Mouse (Mus musculus) embryonic facial prominence, embryonic 11.5 days (tissue): ENCODE data around the gene Scrn3. TPM values are rescaled to one million over a fixed set of nuclear protein-coding genes. Genes with fewer than 3 reads are reported as not detected.

Source experiments
- ATAC-seq: fragments of 200-750 bp; cut with Nextera tagmentation; replicated peaks from 2 replicates; pipeline ENCODE4 v1.8.0; 2017; ENCODE audit warnings: low read depth; ENCODE audit not compliant: insufficient number of reproducible peaks, low FRiP score, low TSS enrichment
- DNase-seq: peaks from one replicate; pipeline ENCODE4 v3.0.0-alpha.2; 2015; ENCODE audit warnings: low spot score
- H3K27ac ChIP-seq: fragments of 300-500 bp; sonication (generic); replicated peaks from 2 replicates; pipeline ENCODE4 v1.5.1; 2014; ENCODE audit warnings: mild to moderate bottlenecking, low read depth, low read length, control low read depth
- H3K27me3 ChIP-seq: fragments of 300-500 bp; sonication (generic); 2 replicates; pipeline ENCODE4 v1.6.1; 2014; ENCODE audit warnings: mild to moderate bottlenecking, low read length, moderate library complexity, mixed read lengths; ENCODE audit not compliant: control insufficient read depth, insufficient read depth
- H3K36me3 ChIP-seq: fragments of 300-500 bp; sonication (generic); replicated peaks from 2 replicates; pipeline ENCODE4 v1.6.1; 2014; ENCODE audit warnings: low read depth, mild to moderate bottlenecking, low read length, moderate library complexity, mixed read lengths; ENCODE audit not compliant: control insufficient read depth, insufficient read depth
- H3K4me1 ChIP-seq: fragments of 300-500 bp; sonication (generic); 2 replicates; pipeline ENCODE4 v1.6.1; 2014; ENCODE audit warnings: low read length, mixed read lengths; ENCODE audit not compliant: control insufficient read depth, insufficient read depth
- H3K4me2 ChIP-seq: fragments of 300-500 bp; sonication (generic); 2 replicates; pipeline ENCODE4 v1.6.1; 2014; ENCODE audit warnings: low read depth, mild to moderate bottlenecking, control low read depth, low read length, moderate library complexity
- H3K4me3 ChIP-seq: fragments of 300-500 bp; sonication (generic); 2 replicates; pipeline ENCODE4 v1.5.1; 2014; ENCODE audit warnings: low read depth, low read length, control low read depth
- H3K9ac ChIP-seq: fragments of 300-500 bp; sonication (generic); replicated peaks from 2 replicates; pipeline ENCODE4 v1.6.1; 2014; ENCODE audit warnings: mild to moderate bottlenecking, control low read depth, low read length
- H3K9me3 ChIP-seq: fragments of 300-500 bp; sonication (generic); replicated peaks from 2 replicates; pipeline ENCODE4 v1.6.1; 2016; ENCODE audit warnings: mild to moderate bottlenecking, low read length, inconsistent platforms, mixed read lengths; ENCODE audit not compliant: control insufficient read depth
- WGBS: fragments of 180-500 bp; shearing (Covaris S2); extraction: QIAGEN DNeasy Blood & Tissue Kit; methylation state at CpG from one replicate; pipeline ENCODE4 v1.1.7; 2014; 5-methylcytosine and 5-hydroxymethylcytosine counted together
- polyA plus RNA-seq: library from polyadenylated mRNA; unstranded; fragments of >200 nt; fragmentation: Nextera tagmentation; extraction: Ambion mirVana; gene quantifications from 2 replicates; pipeline ENCODE4 v1.2.1, GENCODE M21; 2014

The Scrn3 gene
- polyA plus RNA-seq = 14.5 and 14.7 TPM in 2 replicates

DNA sequence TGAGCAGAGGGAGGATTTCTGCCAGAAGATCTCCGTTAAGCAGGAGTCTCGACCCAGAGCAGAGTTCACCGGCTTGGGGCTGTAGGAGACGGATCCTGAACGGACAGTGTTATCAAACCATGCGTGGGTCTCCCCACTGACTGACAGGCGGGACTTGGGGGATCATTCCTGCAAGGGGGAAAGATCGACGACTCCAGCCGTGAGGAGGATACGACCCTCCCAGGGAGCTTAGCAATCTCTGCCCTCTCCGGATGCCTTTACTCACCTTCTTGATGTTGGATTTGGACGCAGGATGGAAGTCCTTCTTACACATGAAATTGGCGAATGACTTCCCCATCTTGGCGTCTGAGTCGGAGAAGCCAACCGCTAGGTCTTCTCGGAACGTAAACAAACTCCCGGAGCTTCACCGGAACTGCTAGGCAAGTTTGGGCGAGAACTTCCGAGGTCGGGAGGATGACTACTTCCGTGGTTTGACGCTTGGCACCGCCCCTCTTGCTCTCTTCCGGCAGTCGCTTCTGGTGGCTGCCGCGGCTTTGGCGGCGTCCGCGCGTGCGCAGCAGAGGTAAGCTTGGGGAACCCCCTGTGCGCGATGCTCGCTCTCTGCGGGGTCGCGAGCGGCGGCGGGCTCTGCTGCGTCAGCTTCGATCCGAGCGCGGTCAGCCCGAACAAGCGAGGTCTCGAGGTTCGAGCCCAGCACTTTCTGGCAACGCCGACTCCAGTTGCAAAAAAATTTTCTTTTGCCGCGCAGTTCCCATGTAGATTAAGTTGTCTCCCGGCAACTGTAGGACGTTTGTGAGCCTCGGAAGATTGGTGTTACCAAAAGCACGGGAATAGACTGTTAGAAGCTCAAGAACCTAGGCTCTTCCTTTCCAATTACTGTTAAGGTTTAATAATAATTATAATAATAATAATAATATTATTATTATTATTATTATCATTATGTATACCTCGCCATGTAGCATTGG lies at the start of gene Scrn3, which contains the start of gene Cir1:
Scrn3 (plus strand) TSS at position 450 of the 965 bp plus-strand sequence.
Cir1 (minus strand) TSS at position 550 of the 965 bp plus-strand sequence.
- peak within 1 kb of the TSS; percentile 85 for H3K4me2 ChIP-seq
- peaks cover 3% of the 10 kb centered on the region; the same call in 1 of the 2 replicates for H3K36me3 ChIP-seq
- 0 out of 2 replicates have a peak within 1 kb of the TSS, but pooled peaks have one; percentile 15 for H3K27ac ChIP-seq
- under 1% methylated on average over 64 of the region's 64 CpGs for WGBS
- H3K4me1 ChIP-seq = no peaks in the 10 kb centered on the region; the same call in 1 of the 2 replicates
- H3K9me3 ChIP-seq = no peaks in the 10 kb centered on the region
- DNase-seq (peak; percentile 98), ATAC-seq (peak; percentile 93)
- peak within 1 kb of the TSS; percentile 80 for H3K4me3 ChIP-seq
- peak within 1 kb of the TSS; percentile 74 for H3K9ac ChIP-seq
- no peaks in the 10 kb centered on the region for H3K27me3 ChIP-seq

DNA sequence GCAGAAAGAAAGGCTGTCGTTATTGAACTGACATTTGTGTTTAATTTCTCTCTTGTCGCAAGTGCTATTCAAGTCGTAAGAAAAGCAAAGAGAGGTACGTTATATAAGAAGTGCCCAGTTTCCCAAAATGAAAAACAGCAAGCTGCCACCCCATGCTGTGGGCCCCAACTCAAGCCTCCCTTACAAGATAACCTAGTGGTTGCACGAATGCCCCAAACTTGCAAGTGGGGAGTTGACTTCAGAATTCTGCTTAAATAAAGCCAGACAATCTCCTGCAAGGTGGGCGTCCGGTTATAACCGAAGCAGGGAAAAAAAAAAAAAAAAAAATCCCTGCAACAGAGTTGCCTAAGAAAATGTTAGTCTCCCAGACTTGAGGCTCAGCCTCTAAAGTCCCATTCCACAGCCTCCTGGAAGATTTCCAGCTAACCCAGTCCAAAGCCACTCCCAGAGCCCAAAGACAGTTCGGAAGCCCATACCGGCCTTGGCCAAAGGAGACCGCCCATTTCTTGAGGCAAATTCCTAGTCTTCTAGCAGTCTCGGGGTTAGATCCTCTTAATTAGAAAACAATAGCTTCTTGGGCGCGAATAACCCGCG lies 49.1 kb upstream of the Scrn3 start:
- H3K36me3 ChIP-seq = no peaks in the 10 kb centered on the region
- peak overlapping the region; percentile 84 for H3K4me2 ChIP-seq
- WGBS = 2% methylated on average over 16 of the region's 16 CpGs
- H3K4me3 ChIP-seq = peak overlapping the region; percentile 44
- H3K9me3 ChIP-seq = no peaks in the 10 kb centered on the region
- DNase-seq (peak; percentile 39), ATAC-seq (no peak)
- no peak overlapping the region for H3K27ac ChIP-seq
- H3K27me3 ChIP-seq = peaks cover 43% of the 10 kb centered on the region
- peak overlapping the region; percentile 48; the same call in 1 of the 2 replicates for H3K9ac ChIP-seq
- H3K4me1 ChIP-seq = peaks cover 2% of the 10 kb centered on the region; the same call in 1 of the 2 replicates

DNA sequence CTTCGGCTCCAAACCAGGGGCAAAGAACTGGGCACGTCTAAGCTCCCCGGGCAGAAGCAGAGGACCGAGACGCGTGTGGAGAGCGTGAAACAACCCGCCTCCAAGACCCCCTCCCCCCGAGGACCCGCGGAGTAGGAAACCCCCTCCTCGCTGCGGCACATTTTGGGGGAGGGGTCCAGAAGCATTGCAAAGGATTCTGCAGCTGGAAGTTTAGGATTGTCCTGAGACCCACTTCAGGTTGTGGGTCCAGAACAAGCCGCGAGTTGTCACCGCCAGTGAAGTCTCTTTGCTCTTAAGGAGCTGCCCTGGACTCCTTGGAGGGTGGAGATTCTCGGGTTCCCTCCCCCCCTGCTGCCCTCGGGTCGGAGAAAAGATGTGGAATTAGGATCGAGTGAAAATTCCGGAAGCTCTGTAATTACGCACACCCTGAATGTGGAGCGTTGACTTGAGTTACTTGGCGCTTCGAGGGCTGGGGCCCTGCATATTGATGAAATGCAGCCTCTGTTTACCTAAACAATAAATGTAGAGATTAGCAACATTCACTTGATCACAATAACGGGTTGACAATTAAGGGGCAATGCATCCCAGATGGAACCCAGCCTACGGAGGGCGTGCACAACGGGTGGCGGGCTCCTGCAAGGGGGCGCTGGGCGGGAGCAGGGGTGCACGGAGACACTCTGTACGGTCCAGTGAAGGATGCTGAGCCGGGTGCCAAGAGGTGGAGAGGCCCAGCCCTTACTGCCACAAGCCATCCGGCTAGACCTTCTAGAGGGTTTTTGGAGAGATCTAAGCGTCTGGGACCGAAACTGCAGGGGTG lies 48.4 kb upstream of the Scrn3 start:
- Histone ChIP-seq H3K9ac (peak overlapping the region; percentile 48), H3K9me3 (no peaks in the 10 kb centered on the region)
- no peak for ATAC-seq

DNA sequence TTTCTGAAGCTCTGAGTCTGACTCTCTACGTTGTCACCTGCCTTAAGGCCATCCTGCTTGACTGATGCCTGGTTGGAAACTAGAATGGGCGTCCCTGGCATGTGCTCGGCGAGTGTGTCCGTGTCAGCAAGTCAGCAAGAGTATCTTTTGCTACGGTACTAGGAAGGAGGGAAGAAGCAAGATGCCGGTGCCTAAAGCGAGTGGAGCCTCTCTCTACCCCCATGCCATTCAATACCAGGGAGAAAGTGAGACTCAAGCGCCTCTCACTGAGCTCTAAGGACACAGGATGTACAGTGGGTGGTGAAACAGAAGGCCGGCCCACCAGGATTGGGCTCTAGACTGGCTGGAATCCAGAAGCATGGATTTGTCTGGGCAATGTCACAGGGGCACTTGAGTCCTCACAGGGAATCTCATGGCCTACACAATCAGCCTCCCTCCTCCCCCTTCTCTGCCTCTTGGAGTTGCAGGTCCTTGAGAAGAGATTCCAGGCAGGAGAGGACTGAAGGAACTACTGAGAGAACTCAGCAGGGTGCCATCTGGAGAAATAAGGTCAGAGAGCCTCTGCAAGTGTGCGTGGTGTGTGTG lies 47.7 kb upstream of the Scrn3 start:
- WGBS = 4% methylated on average over 11 of the region's 11 CpGs
- DNase-seq (peak; percentile 14), ATAC-seq (no peak)
- no peak overlapping the region for H3K9ac ChIP-seq
- H3K4me1 ChIP-seq = peaks cover 2% of the 10 kb centered on the region; the same call in 1 of the 2 replicates
- peaks cover 46% of the 10 kb centered on the region for H3K27me3 ChIP-seq
- no peak overlapping the region for H3K27ac ChIP-seq
- H3K4me3 ChIP-seq = peak overlapping the region; percentile 44; the same call in 1 of the 2 replicates
- no peaks in the 10 kb centered on the region for H3K9me3 ChIP-seq
- no peaks in the 10 kb centered on the region for H3K36me3 ChIP-seq
- peak overlapping the region; percentile 84; the same call in 1 of the 2 replicates for H3K4me2 ChIP-seq

More for the DNA sequence above, 48.4 kb upstream of the Scrn3 start:
- under 1% methylated on average over 38 of the region's 38 CpGs for WGBS
- H3K4me1 ChIP-seq = peaks cover 2% of the 10 kb centered on the region; the same call in 1 of the 2 replicates
- H3K4me2 ChIP-seq = peak overlapping the region; percentile 84
- no peaks in the 10 kb centered on the region for H3K36me3 ChIP-seq
- H3K27me3 ChIP-seq = peaks cover 45% of the 10 kb centered on the region
- H3K4me3 ChIP-seq = peak overlapping the region; percentile 44
- DNase-seq = peak; percentile 74
- H3K27ac ChIP-seq = no peak overlapping the region

DNA sequence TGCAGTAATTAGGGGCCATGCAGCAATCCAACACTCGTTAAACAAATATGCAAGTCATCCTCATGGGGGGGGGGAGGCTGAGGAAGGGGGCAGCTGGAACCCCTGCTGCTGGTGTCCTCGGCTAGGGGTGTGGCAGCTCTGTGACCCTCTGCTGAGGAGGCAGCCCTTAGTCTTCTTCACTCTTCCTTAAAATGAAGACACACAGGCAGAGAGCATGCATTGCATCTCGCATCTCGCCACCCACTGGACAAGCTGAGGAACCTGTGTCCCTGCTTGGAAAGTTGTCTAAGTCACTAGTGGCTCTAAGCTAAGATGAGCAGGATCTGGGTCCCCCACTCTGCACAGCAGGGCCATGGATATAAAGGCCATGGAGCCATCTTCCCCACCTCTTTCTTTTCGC lies 46.4 kb upstream of the Scrn3 start:
- no peak overlapping the region for H3K9ac ChIP-seq
- no peaks in the 10 kb centered on the region for H3K9me3 ChIP-seq
- WGBS = 3% methylated on average over 5 of the region's 5 CpGs
- DNase-seq = no peak
- peaks cover 2% of the 10 kb centered on the region; the same call in 1 of the 2 replicates for H3K4me1 ChIP-seq
- peaks cover 56% of the 10 kb centered on the region for H3K27me3 ChIP-seq
- H3K4me2 ChIP-seq = no peak overlapping the region
- no peak for ATAC-seq
- H3K4me3 ChIP-seq = no peak overlapping the region
- no peaks in the 10 kb centered on the region for H3K36me3 ChIP-seq
- no peak overlapping the region for H3K27ac ChIP-seq

DNA sequence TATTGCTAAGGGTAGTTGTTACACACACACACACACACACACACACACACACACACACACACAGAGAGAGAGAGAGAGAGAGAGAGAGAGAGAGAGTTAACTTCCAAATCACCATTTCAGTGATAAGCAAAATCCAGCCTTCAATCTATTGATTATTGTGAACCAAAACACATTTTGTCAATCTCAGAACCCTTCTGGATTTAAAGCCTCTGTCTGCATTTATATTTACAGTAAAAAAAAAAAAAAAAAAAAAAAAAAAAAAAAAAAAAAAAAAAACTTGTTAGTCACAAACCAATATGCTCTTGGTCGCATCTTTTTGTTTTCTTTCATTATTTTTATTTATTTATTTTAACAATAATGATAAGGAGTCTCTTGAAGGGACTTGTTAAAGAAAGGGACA lies 45.8 kb upstream of the Scrn3 start:
- Histone ChIP-seq H3K36me3 (no peaks in the 10 kb centered on the region), H3K27ac (no peak overlapping the region), H3K27me3 (peaks cover 63% of the 10 kb centered on the region), H3K9me3 (no peaks in the 10 kb centered on the region), H3K4me2 (no peak overlapping the region), H3K4me3 (no peak overlapping the region), H3K4me1 (peaks cover 2% of the 10 kb centered on the region; the same call in 1 of the 2 replicates), H3K9ac (no peak overlapping the region)
- ATAC-seq (no peak), DNase-seq (no peak)
- WGBS = 32% methylated on average over 1 of the region's 1 CpGs

DNA sequence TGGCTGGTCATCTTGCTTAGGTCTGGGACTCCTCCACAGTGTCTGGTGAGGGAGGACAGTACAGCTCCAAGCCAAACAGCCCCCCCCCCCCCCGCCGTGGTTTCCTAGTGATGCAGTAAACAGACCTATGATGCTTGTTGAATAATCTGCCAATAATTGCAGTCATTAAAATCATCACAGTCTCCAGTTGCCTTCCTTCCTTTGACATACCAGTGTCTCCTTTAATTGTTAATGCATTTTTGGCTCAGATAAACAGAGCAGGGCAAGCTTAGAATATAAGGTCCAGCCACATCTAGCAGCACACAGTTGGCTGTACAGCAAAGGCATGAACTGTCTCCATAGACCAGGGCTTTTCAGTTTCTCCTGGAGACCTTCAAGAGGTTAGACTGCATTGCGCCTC lies 45.2 kb upstream of the Scrn3 start:
- Histone ChIP-seq H3K4me1 (peaks cover 2% of the 10 kb centered on the region; the same call in 1 of the 2 replicates), H3K9me3 (no peaks in the 10 kb centered on the region)
- WGBS = 11% methylated on average over 3 of the region's 3 CpGs

More for the DNA sequence above, 45.2 kb upstream of the Scrn3 start:
- H3K4me2 ChIP-seq = no peak overlapping the region
- peaks cover 65% of the 10 kb centered on the region for H3K27me3 ChIP-seq
- ATAC-seq (no peak), DNase-seq (no peak)
- no peak overlapping the region for H3K27ac ChIP-seq
- no peak overlapping the region for H3K4me3 ChIP-seq
- no peaks in the 10 kb centered on the region for H3K36me3 ChIP-seq
- no peak overlapping the region for H3K9ac ChIP-seq
